Mouse (Mus musculus) splenic B cell, adult 2 months (primary cell): ENCODE results near the gene Dctn1.

Experiments used
- DNase-seq: peaks from one replicate; pipeline ENCODE4 v3.0.0-alpha.2; 2011; ENCODE audit warnings: low read depth, low spot score
- H3K27me3 ChIP-seq: 2 replicates; pipeline ENCODE4 v1.6.1; 2012; ENCODE audit warnings: mild to moderate bottlenecking, low read length, moderate library complexity, mixed read lengths; ENCODE audit not compliant: control insufficient read depth, poor library complexity, insufficient read depth, severe bottlenecking
- H3K36me3 ChIP-seq: 2 replicates; pipeline ENCODE4 v1.6.1; 2012; ENCODE audit warnings: mild to moderate bottlenecking, low read length, moderate library complexity, mixed read lengths; ENCODE audit not compliant: control insufficient read depth, poor library complexity, insufficient read depth, severe bottlenecking

Dctn1 gene

GRCm38 (mm10) chr6:83210495-83210894 is 44.8 kb downstream of the Dctn1 start:
- no peaks in the 10 kb centered on the region for H3K36me3 ChIP-seq
- no peaks in the 10 kb centered on the region for H3K27me3 ChIP-seq
- no peak for DNase-seq

- H3K27me3 ChIP-seq: no peaks in the 10 kb centered on the region
- no peak for DNase-seq
- no peaks in the 10 kb centered on the region for H3K36me3 ChIP-seq
These were observed 45.8 kb downstream of the Dctn1 start for GRCm38 (mm10) chr6:83211526-83211925.

- Histone ChIP-seq H3K36me3 (no peaks in the 10 kb centered on the region), H3K27me3 (no peaks in the 10 kb centered on the region)
- DNase-seq: peak; percentile 58
These were observed 49.4 kb downstream of the Dctn1 start for GRCm38 (mm10) chr6:83215002-83215666.

GRCm38 (mm10) chr6:83219814-83220213 is 54.1 kb downstream of the Dctn1 start, which contains the start of gene Slc4a5:
Gene Slc4a5 (plus strand): TSS chr6:83219828.
- no peak for DNase-seq
- Histone ChIP-seq H3K36me3 (no peaks in the 10 kb centered on the region), H3K27me3 (no peaks in the 10 kb centered on the region)

- Histone ChIP-seq H3K27me3 (no peaks in the 10 kb centered on the region), H3K36me3 (no peaks in the 10 kb centered on the region)
- DNase-seq: no peak
These were observed 65.8 kb downstream of the Dctn1 start for GRCm38 (mm10) chr6:83231486-83231885.

- Histone ChIP-seq H3K27me3 (no peaks in the 10 kb centered on the region), H3K36me3 (no peaks in the 10 kb centered on the region)
- DNase-seq: no peak
These were observed 67.6 kb downstream of the Dctn1 start for GRCm38 (mm10) chr6:83233306-83233705.

GRCm38 (mm10) chr6:83234280-83234741 is 68.6 kb downstream of the Dctn1 start:
- H3K36me3 ChIP-seq: no peaks in the 10 kb centered on the region
- DNase-seq: no peak
- H3K27me3 ChIP-seq: no peaks in the 10 kb centered on the region

GRCm38 (mm10) chr6:83237123-83237522 is 71.4 kb downstream of the Dctn1 start:
- no peak for DNase-seq
- Histone ChIP-seq H3K36me3 (no peaks in the 10 kb centered on the region), H3K27me3 (no peaks in the 10 kb centered on the region)

GRCm38 (mm10) chr6:83244422-83245061 is 78.8 kb downstream of the Dctn1 start:
- Histone ChIP-seq H3K36me3 (no peaks in the 10 kb centered on the region), H3K27me3 (no peaks in the 10 kb centered on the region)
- DNase-seq: no peak

GRCm38 (mm10) chr6:83245134-83245533 is 79.4 kb downstream of the Dctn1 start:
- H3K27me3 ChIP-seq: no peaks in the 10 kb centered on the region
- no peak for DNase-seq
- H3K36me3 ChIP-seq: no peaks in the 10 kb centered on the region

- DNase-seq: no peak
- no peaks in the 10 kb centered on the region for H3K27me3 ChIP-seq
- H3K36me3 ChIP-seq: no peaks in the 10 kb centered on the region
These were observed 80.3 kb downstream of the Dctn1 start for GRCm38 (mm10) chr6:83245997-83246396.

- no peaks in the 10 kb centered on the region for H3K36me3 ChIP-seq
- no peak for DNase-seq
- H3K27me3 ChIP-seq: no peaks in the 10 kb centered on the region
These were observed 81.0 kb downstream of the Dctn1 start for GRCm38 (mm10) chr6:83246750-83247149.

GRCm38 (mm10) chr6:83247153-83247552 is 81.4 kb downstream of the Dctn1 start:
- no peak for DNase-seq

More at GRCm38 (mm10) chr6:83247153-83247552, 81.4 kb downstream of the Dctn1 start:
- Histone ChIP-seq H3K36me3 (no peaks in the 10 kb centered on the region), H3K27me3 (no peaks in the 10 kb centered on the region)
